In the genomic region with DNA sequence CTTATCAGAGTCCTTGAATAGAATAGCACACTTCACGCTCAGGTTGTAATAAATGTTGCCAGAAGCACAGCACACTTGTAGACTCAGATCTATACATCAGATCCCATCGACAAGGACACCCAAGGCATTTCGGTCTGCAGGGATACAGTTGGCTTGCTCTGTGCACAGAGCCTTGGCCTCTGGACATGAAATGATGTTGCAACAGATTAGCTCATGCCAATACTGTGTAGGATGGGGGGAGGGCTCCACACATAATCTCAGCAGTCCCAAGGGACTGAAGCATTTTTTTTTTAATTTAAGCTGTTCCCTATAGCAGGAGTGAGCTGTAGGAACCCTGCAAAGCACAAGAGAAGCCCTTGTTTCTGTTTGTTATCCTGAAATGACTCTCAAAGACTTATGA, we compare ENCODE assay signal across 27 mouse cellular contexts.
DNase-seq lines count a peak whose midpoint lies in the region; ATAC-seq and TF ChIP-seq lines count a peak whose summit lies in the region.
"Had no signal": no experiment of that assay in that cellular context is flagged by ENCODE, and none has a peak within 500 bp of the region (broad histone marks: within the 10 kb centered on the region; RNA-seq: fewer than 3 reads in every experiment).

No protein-coding gene starts in this region.

- H3K27me3 ChIP-seq in heart, embryonic 12.5 days (replicated peaks): no peaks in the 10 kb centered on the region
- H3K27me3 ChIP-seq in lung, postnatal 0 days (replicated peaks; ENCODE audit: insufficient read depth, low read length): no peaks in the 10 kb centered on the region
- no peaks in the 10 kb centered on the region for H3K27me3 ChIP-seq in limb, embryonic 10.5 days (ENCODE audit: low read depth, poor library complexity, severe bottlenecking)
- H3K27me3 ChIP-seq: embryonic facial prominence, embryonic 15.5 days; forebrain, embryonic 15.5 days; heart, embryonic 15.5 days; hindbrain, embryonic 13.5 days had no signal

- no peak for TF ChIP-seq EP300 in lung, postnatal 0 days (IDR thresholded peaks at IDR 0.05)

- no peak overlapping the region for H3K4me2 ChIP-seq in heart, embryonic 12.5 days
- H3K4me2 ChIP-seq in lung, postnatal 0 days (replicated peaks; ENCODE audit: low read depth, low read length): no peak overlapping the region
- H3K4me2 ChIP-seq: embryonic facial prominence, embryonic 15.5 days; forebrain, embryonic 15.5 days; heart, embryonic 15.5 days; hindbrain, embryonic 13.5 days had no signal

- TF ChIP-seq CTCF in lung, postnatal 0 days (IDR thresholded peaks at IDR 0.05): no peak

- no peak for ATAC-seq in heart, embryonic 12.5 days (ENCODE audit: insufficient number of reproducible peaks, low FRiP score)
- ATAC-seq in lung, postnatal 0 days: 0 out of 2 replicates have a peak, but pooled peaks have one; percentile 23
- ATAC-seq: activated CD4-positive, CD25-positive, alpha-beta regulatory T cell, adult 4 months; CD4-positive, CD25-positive, alpha-beta regulatory T cell, adult 4 months; forebrain, embryonic 15.5 days; hindbrain, postnatal 0 days; Patski had no signal

- no peak overlapping the region for H3K4me3 ChIP-seq in heart, embryonic 12.5 days
- H3K4me3 ChIP-seq in lung, postnatal 0 days (ENCODE audit: low read depth, low read length): no peak overlapping the region
- H3K4me3 ChIP-seq in limb, embryonic 10.5 days: no peak overlapping the region
- H3K4me3 ChIP-seq: embryonic facial prominence, embryonic 15.5 days; erythroblast, embryonic 14.5 days; forebrain, embryonic 10.5 days; forebrain, embryonic 15.5 days; heart, embryonic 10.5 days; heart, embryonic 15.5 days; hindbrain, embryonic 13.5 days had no signal

- H3K4me1 ChIP-seq in heart, embryonic 12.5 days (replicated peaks): peaks cover 7% of the 10 kb centered on the region; the same call in 1 of the 2 replicates
- no peaks in the 10 kb centered on the region for H3K4me1 ChIP-seq in lung, postnatal 0 days (ENCODE audit: insufficient read depth, low read depth, low read length)
- no peaks in the 10 kb centered on the region for H3K4me1 ChIP-seq in limb, embryonic 10.5 days
- H3K4me1 ChIP-seq: embryonic facial prominence, embryonic 15.5 days; forebrain, embryonic 10.5 days; forebrain, embryonic 15.5 days; hindbrain, embryonic 13.5 days had no signal

- no peaks in the 10 kb centered on the region for H3K36me3 ChIP-seq in heart, embryonic 12.5 days
- H3K36me3 ChIP-seq in lung, postnatal 0 days (ENCODE audit: insufficient read depth, low read length): no peaks in the 10 kb centered on the region
- no peaks in the 10 kb centered on the region for H3K36me3 ChIP-seq in limb, embryonic 10.5 days
- H3K36me3 ChIP-seq: embryonic facial prominence, embryonic 15.5 days; forebrain, embryonic 10.5 days; forebrain, embryonic 15.5 days; G1E; heart, embryonic 10.5 days; heart, embryonic 15.5 days; hindbrain, embryonic 13.5 days had no signal

- peak; percentile 18 to 68 for DNase-seq in adrenal gland, adult (ENCODE audit: inconsistent age in 2 of 2, low spot score in 1 of 2)
- DNase-seq in adrenal gland, postnatal 4 days (ENCODE audit: low spot score in 2 of 2): no peak
- DNase-seq in heart, adult 11 months: peak; percentile 31
- DNase-seq in lung, postnatal 0 days (ENCODE audit: low spot score): peak; percentile 14
- DNase-seq in lung, postnatal 25 days (ENCODE audit: low spot score): no peak
- no peak for DNase-seq in spleen, postnatal 14 days (ENCODE audit: low spot score in 2 of 2)
- no peak for DNase-seq in limb, embryonic 10.5 days (ENCODE audit: low spot score)
- DNase-seq: B cell, adult 2 months; cerebellum, adult 8-10 months; cerebellum, postnatal 14 days; embryo, embryonic 11 days; gastrocnemius, postnatal 36 days; heart, adult 18-20 months; heart, postnatal 14 days had no signal

- H3K27ac ChIP-seq in heart, embryonic 12.5 days (ENCODE audit: poor library complexity, severe bottlenecking): no peak overlapping the region
- H3K27ac ChIP-seq in lung, postnatal 0 days (ENCODE audit: low read length): no peak overlapping the region
- no peak overlapping the region for H3K27ac ChIP-seq in limb, embryonic 10.5 days
- H3K27ac ChIP-seq: embryonic facial prominence, embryonic 15.5 days; forebrain, embryonic 10.5 days; forebrain, embryonic 15.5 days; heart, embryonic 10.5 days; heart, embryonic 15.5 days; hindbrain, embryonic 13.5 days; hindbrain, postnatal 0 days had no signal

- 61% methylated on average over 3 of the region's 3 CpGs for WGBS in heart, embryonic 12.5 days
- WGBS in lung, postnatal 0 days: 81% methylated on average over 3 of the region's 3 CpGs
- 88% methylated on average over 3 of the region's 3 CpGs for WGBS in limb, embryonic 10.5 days

- H3K9ac ChIP-seq in heart, embryonic 12.5 days: no peak overlapping the region
- no peak overlapping the region for H3K9ac ChIP-seq in lung, postnatal 0 days (replicated peaks; ENCODE audit: low read depth)
- H3K9ac ChIP-seq: embryonic facial prominence, embryonic 15.5 days; forebrain, embryonic 15.5 days; heart, embryonic 15.5 days; hindbrain, embryonic 13.5 days had no signal

- no peaks in the 10 kb centered on the region for H3K9me3 ChIP-seq in heart, embryonic 12.5 days (replicated peaks)
- H3K9me3 ChIP-seq in lung, postnatal 0 days (ENCODE audit: low read length): no peaks in the 10 kb centered on the region
- no peaks in the 10 kb centered on the region for H3K9me3 ChIP-seq in limb, embryonic 10.5 days (replicated peaks)
- H3K9me3 ChIP-seq: embryonic facial prominence, embryonic 15.5 days; forebrain, embryonic 10.5 days; forebrain, embryonic 15.5 days; G1E; heart, embryonic 10.5 days; heart, embryonic 15.5 days; hindbrain, embryonic 13.5 days had no signal

Comparison
In these comparisons a context has a peak if more than half of its experiments do, and no peak if none do; other contexts are left out.
1. DNase-seq: peak in adrenal gland, adult (2 of 2), heart, adult 11 months (single experiment) and lung, postnatal 0 days (single experiment); none in adrenal gland, postnatal 4 days (0 of 2), lung, postnatal 25 days (single experiment), spleen, postnatal 14 days (0 of 2) and limb, embryonic 10.5 days (single experiment).